Mouse (Mus musculus) ES-Bruce4 (cell line): ENCODE data around the gene Slc22a6. TPM values are rescaled to one million over a fixed set of nuclear protein-coding genes. Genes with fewer than 3 reads are reported as not detected.
A peak's percentile ranks its signal among the peaks of the same experiment; 100 is the strongest.

Experiments
- H3K27ac ChIP-seq: 2 replicates; pipeline ENCODE4 v1.5.1; 2012; ENCODE audit warnings: low read length, inconsistent platforms; ENCODE audit not compliant: insufficient read depth
- H3K27me3 ChIP-seq: 2 replicates; pipeline ENCODE4 v1.6.1; 2012; ENCODE audit warnings: mild to moderate bottlenecking, low read length, inconsistent platforms; ENCODE audit not compliant: control insufficient read depth, poor library complexity, insufficient read depth, severe bottlenecking
- H3K36me3 ChIP-seq: 2 replicates; pipeline ENCODE4 v1.6.1; 2012; ENCODE audit warnings: inconsistent platforms, mild to moderate bottlenecking, low read length, moderate library complexity; ENCODE audit not compliant: control insufficient read depth, poor library complexity, insufficient read depth, severe bottlenecking
- H3K4me1 ChIP-seq: one replicate; pipeline ENCODE4 v1.8.1; 2011; ENCODE audit warnings: low read length; ENCODE audit not compliant: control insufficient read depth, insufficient read depth
- H3K4me3 ChIP-seq: 2 replicates; pipeline ENCODE4 v1.5.1; 2011; ENCODE audit warnings: low read depth, mild to moderate bottlenecking, low read length
- H3K9ac ChIP-seq: 2 replicates; pipeline ENCODE4 v1.6.1; 2012; ENCODE audit warnings: low read depth, mild to moderate bottlenecking, inconsistent platforms; ENCODE audit not compliant: poor library complexity, severe bottlenecking
- H3K9me3 ChIP-seq: replicated peaks from 2 replicates; pipeline ENCODE4 v1.6.1; 2012; ENCODE audit warnings: mild to moderate bottlenecking, low read length, inconsistent platforms; ENCODE audit not compliant: control insufficient read depth, poor library complexity, insufficient read depth, severe bottlenecking
- CTCF ChIP-seq: IDR thresholded peaks from one replicate; pipeline ENCODE4 v1.8.1; 2011; ENCODE audit warnings: low read depth, low read length
- EP300 ChIP-seq: IDR thresholded peaks from 2 replicates; pipeline ENCODE4 v1.6.1; 2011; ENCODE audit warnings: low read depth, low read length; ENCODE audit not compliant: insufficient read depth
- POLR2A ChIP-seq: IDR thresholded peaks from one replicate; pipeline ENCODE4 v1.8.1; 2011; ENCODE audit warnings: low read length; ENCODE audit not compliant: insufficient read depth
- polyA plus RNA-seq: library from polyadenylated mRNA; stranded (reverse); fragments of >200 nt; gene quantifications from 2 replicates; pipeline ENCODE4 v1.2.4, GENCODE M21; 2011; ENCODE audit warnings: low read depth; ENCODE audit not compliant: missing spikeins, insufficient read depth, insufficient read length

The Slc22a6 gene
- polyA plus RNA-seq = not detected in 2 replicates

DNA sequence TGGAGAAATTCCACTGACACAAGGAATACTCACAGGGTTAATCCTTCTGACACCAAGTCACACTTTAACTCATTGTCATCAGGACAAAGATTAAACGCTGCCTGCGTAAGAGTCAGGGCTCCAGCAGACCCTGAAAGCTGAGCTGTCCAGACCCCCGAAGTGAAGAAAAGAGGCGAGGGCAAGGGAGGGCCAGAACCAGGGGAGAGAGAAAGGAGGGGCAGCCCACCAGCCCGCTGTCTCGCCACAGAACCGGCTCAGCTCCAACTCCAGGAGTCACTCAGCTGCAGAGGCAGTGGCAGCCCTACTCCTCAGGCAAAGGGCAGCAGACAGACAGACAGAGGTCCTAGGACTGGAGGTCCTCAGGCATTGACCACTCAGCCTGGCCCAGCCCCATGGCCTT is at the start of gene Slc22a6:
Slc22a6 (plus strand) TSS at position 136 of the 400 bp plus-strand sequence.
- Histone ChIP-seq H3K9me3 (no peaks in the 10 kb centered on the region), H3K27me3 (no peaks in the 10 kb centered on the region), H3K4me3 (no peak within 1 kb of the TSS), H3K27ac (no peak within 1 kb of the TSS), H3K36me3 (no peaks in the 10 kb centered on the region), H3K9ac (no peak within 1 kb of the TSS), H3K4me1 (no peaks in the 10 kb centered on the region)
- TF ChIP-seq CTCF = no peak
- no peak for TF ChIP-seq POLR2A
- TF ChIP-seq EP300 = no peak

DNA sequence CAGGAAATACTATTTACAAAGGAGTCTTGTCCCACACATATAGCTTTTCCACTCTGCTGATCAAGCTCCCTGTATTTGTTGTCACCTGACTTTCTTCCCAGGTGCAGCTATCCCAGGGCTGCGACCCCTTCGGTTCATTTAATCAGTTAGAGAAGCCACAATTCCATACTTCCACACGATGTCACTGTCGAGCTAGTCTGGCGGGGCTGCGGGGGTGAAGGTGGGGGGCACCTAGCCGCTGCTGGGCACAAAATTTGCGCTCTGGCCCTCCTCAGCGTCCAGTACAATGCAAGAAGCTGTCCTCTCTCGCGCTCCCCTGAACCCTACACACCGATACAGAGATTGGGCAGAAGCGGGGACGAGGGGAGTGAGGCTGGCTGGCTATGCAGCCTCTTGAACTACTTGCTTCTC is 48.4 kb upstream of the Slc22a6 start:
- H3K9ac ChIP-seq = no peak overlapping the region
- H3K36me3 ChIP-seq = no peaks in the 10 kb centered on the region
- peak overlapping the region; percentile 36; the same call in 1 of the 2 replicates for H3K4me3 ChIP-seq
- H3K4me1 ChIP-seq = no peaks in the 10 kb centered on the region
- no peak overlapping the region for H3K27ac ChIP-seq
- TF ChIP-seq EP300 = no peak
- peak; percentile 56 for TF ChIP-seq CTCF
- no peaks in the 10 kb centered on the region for H3K9me3 ChIP-seq
- H3K27me3 ChIP-seq = no peaks in the 10 kb centered on the region

DNA sequence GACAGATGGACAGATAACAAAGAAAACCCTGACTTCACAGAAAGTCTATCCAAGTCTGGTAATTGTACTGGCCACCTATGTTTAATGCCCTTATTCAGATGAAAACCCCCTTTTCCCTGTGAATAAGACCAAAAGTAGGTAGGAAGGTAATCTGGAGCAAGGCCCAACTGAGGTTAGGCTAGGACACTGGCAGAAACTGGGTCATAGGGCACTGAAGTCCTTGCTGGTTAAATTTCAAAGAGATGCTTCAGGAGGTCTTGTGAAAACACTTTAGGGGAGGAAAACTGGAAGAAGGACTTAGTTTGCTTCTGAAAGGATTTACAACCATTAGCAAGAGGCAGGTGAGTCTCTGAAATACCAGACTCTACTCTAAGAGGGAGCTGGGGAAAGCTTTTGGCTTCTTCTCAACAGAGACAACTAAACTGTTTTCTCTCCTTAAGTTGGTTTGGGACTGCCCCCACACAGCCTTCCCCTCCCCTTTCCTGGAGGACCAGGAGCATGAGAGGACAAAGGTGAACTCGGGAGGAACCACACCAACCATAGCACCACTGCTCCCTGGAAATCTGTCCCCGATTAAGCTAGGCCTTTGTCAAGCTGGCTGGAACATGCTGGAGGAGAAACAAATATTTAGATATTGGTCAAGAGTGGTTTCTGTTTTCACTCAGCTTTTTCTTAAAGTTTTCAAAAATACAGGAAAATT is 47.3 kb upstream of the Slc22a6 start:
- Histone ChIP-seq H3K4me1 (no peaks in the 10 kb centered on the region), H3K9me3 (no peaks in the 10 kb centered on the region), H3K9ac (no peak overlapping the region), H3K36me3 (no peaks in the 10 kb centered on the region), H3K27me3 (no peaks in the 10 kb centered on the region), H3K27ac (no peak overlapping the region), H3K4me3 (no peak overlapping the region)
- TF ChIP-seq EP300 = no peak
- no peak for TF ChIP-seq POLR2A
- TF ChIP-seq CTCF = no peak

DNA sequence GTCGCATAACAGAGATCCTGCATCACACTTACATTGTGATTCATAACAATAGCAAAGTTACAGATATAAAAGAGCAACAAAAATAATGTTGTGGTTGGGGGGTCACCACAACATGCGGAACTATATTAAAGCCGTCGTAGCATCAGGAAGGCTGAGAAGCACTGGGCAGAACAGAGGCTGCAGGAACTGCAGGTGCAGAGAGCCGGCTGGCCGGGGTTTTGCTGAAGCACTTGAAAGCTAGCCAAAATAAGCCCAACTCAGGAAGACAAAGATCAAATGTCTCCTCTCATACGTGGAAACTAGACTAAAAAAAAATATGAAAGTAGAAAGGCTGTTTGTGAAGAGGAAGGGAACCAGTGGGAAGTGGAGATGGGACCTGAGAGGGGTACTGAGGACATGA is 46.1 kb upstream of the Slc22a6 start:
- Histone ChIP-seq H3K4me3 (no peak overlapping the region), H3K36me3 (no peaks in the 10 kb centered on the region), H3K9me3 (no peaks in the 10 kb centered on the region), H3K27me3 (no peaks in the 10 kb centered on the region), H3K4me1 (no peaks in the 10 kb centered on the region), H3K27ac (no peak overlapping the region), H3K9ac (no peak overlapping the region)
- TF ChIP-seq POLR2A = no peak
- TF ChIP-seq EP300 = no peak

DNA sequence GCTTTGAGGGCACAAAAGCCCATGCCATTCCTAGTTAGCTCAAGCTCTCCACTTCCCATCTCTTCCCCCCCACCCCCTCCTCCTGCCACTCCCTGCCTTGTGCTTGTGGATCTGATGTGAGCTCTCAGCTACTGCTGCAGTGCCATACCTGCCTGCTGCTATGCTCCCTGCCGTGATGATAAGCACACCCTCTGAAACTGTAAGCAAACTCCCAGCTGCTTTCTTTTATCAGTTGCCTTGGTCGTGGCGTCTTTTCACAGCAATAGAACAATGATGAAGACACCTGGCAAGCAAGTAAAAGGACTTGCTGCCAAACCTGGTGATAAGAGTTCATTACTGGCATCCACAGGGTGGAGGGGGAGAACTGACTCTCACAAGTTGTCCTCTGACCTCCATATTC is 45.4 kb upstream of the Slc22a6 start:
- H3K4me1 ChIP-seq = no peaks in the 10 kb centered on the region
- H3K9ac ChIP-seq = no peak overlapping the region
- no peaks in the 10 kb centered on the region for H3K27me3 ChIP-seq
- H3K4me3 ChIP-seq = no peak overlapping the region
- H3K27ac ChIP-seq = no peak overlapping the region
- H3K9me3 ChIP-seq = no peaks in the 10 kb centered on the region
- no peak for TF ChIP-seq EP300
- no peak for TF ChIP-seq POLR2A
- H3K36me3 ChIP-seq = no peaks in the 10 kb centered on the region

DNA sequence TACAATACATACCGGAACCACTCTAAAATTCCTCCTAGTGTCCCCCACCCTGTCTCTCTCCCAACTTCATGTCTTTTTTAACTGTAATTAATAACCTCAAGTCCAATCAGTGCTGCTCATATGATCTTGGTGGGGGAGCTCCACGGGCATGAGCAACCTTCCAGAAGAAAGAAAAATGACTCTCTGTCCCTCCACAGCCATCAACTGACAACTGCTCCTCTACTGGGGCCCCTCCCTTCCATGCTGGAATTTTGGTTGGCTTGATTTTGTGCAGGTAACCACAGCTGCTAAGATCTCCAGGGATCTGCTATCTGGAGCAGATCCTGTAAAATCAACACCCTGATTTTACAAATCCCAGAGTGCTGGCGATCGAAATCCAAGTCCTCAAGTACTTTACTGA is 40.4 kb upstream of the Slc22a6 start:
- TF ChIP-seq CTCF (no peak), POLR2A (no peak), EP300 (no peak)
- H3K4me3 ChIP-seq = no peak overlapping the region
- H3K36me3 ChIP-seq = no peaks in the 10 kb centered on the region
- no peak overlapping the region for H3K27ac ChIP-seq
- H3K9me3 ChIP-seq = no peaks in the 10 kb centered on the region
- H3K27me3 ChIP-seq = no peaks in the 10 kb centered on the region
- no peak overlapping the region for H3K9ac ChIP-seq
- no peaks in the 10 kb centered on the region for H3K4me1 ChIP-seq
